Mouse (Mus musculus) heart, adult 2 months (tissue): ENCODE data around the gene Ap1m1.

ENCODE experiments used
- CTCF ChIP-seq: fragments of 200-600 bp; IDR thresholded peaks from 2 replicates; pipeline ENCODE4 v1.8.1; 2022; ENCODE audit warnings: antibody characterized with exemption, mild to moderate bottlenecking, moderate library complexity
- EP300 ChIP-seq: fragments of 200-500 bp; IDR thresholded peaks from 2 replicates; pipeline ENCODE4 v1.6.1; 2011; ENCODE audit warnings: low read depth, low read length, control low read depth; ENCODE audit not compliant: insufficient read depth
- POLR2A ChIP-seq: fragments of 200-500 bp; IDR thresholded peaks from 2 replicates; pipeline ENCODE4 v1.6.1; 2011; ENCODE audit warnings: mild to moderate bottlenecking, low read depth, low read length, control low read depth; ENCODE audit not compliant: insufficient read depth

GRCm38 (mm10) chr8:72213536-72213935 lies 26.3 kb upstream of the Ap1m1 start, which contains the start of gene Gm11034:
- TF ChIP-seq EP300 = no peak
- TF ChIP-seq CTCF = no peak
- no peak for TF ChIP-seq POLR2A
